Mouse (Mus musculus): ENCODE data around the gene Otoa. TPM values are rescaled to one million over a fixed set of nuclear protein-coding genes. Genes with fewer than 3 reads are reported as not detected.

Otoa gene
- total RNA-seq (2021) = 1 to 10 TPM in 1 of 2 experiments, under 1 TPM in 1; 0.47 to 2.4 TPM

DNA sequence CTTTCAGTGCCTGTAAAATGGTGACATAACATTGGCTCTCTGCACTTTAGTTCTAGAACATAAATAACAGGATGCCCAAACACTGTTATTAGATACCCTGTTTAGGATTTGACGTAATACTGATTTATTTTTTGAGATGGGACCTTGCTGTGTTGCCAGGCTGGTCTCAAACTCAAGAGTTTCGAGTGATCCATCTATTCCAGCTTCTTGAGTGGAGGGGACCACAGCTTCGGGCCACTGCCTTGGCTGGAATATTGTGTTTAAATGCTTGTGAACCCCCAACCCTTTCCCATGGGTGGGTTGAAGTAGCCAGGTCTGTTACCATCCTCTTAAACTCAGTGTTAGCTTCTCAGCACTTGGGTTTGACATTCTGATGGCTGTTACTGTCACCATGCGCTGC is at the start of gene Otoa:
Gene Otoa, plus strand, starts transcription at position 301 of the 400 bp plus-strand sequence.
- DNase-seq (ENCODE audit: extremely low spot score in 1 of 2, low spot score in 1 of 2) = no peak

GRCm38 (mm10) chr7:121033856-121034652 is 47.4 kb upstream of the Otoa start, which contains the start of gene Mettl9:
Gene Mettl9, plus strand, starts transcription at chr7:121034445.
- peak; percentile 88 to 93 for DNase-seq (ENCODE audit: extremely low spot score in 1 of 2, low spot score in 1 of 2)

DNA sequence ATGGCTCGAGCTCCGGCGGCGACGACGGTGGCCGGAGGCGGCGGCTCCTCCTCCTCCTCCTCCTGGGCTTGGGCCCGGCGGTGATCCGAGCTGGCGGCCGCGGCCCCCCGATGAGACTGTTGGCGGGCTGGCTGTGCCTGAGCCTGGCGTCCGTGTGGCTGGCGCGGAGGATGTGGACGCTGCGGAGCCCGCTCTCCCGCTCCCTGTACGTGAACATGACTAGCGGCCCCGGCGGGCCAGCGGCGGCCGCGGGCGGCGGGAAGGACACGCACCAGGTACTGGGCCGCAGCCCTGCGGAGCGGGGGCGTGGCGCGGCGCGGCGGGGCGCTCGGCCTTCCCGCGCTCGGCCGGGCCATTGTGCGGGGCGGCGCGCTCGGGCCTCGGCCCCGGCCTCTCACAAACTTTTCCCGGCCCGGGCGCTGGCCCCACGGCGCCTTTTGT is 46.7 kb upstream of the Otoa start:
- DNase-seq (ENCODE audit: extremely low spot score in 1 of 2, low spot score in 1 of 2) = no peak

GRCm38 (mm10) chr7:121035161-121035721 is 46.2 kb upstream of the Otoa start:
- DNase-seq (ENCODE audit: extremely low spot score in 1 of 2, low spot score in 1 of 2) = peak in 1 of 2 experiments; percentile 15

- no peak for DNase-seq (ENCODE audit: extremely low spot score in 1 of 2, low spot score in 1 of 2)
Measured at GRCm38 (mm10) chr7:121040595-121040994, 40.9 kb upstream of the Otoa start.

DNA sequence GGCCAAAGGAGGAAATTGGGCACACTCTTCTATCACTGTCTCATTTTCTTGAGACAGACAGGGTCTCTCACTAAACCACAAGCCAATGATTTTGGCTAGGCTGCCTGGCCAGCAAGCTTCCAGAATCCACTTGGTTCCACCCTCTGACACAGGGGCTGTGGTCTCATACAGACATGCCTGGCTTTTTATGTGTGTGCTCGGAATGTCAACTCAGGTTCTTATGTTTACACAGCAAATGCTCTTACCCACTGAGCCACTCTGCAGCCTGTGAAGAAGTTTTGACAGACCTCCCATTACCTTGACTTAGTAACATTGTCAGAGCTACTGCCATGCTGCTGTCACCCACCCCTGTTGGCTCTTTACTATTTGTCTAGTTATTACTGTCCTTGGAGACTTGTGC is 39.5 kb upstream of the Otoa start:
- DNase-seq (ENCODE audit: extremely low spot score in 1 of 2, low spot score in 1 of 2) = no peak

GRCm38 (mm10) chr7:121043004-121043403 is 38.4 kb upstream of the Otoa start:
- no peak for DNase-seq (ENCODE audit: extremely low spot score in 1 of 2, low spot score in 1 of 2)

DNA sequence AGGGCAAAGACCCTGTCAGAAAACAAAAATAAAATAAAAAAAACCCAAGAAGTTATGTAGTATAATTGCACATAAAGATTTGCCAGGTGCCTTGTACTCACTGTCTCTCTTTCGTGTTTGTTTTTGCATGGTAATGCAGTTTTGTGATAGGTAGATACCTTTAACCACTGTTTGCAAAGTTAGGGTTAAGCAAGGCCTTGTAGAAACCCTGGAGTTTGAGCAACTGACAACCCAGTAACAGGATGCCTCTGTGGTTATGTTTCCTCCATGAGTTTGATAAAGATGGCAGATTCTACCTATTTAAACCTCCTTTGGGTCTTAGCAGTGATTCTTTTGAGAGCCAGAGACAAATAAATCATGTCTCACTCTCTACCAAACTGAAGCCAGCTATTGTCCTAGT is 37.9 kb upstream of the Otoa start:
- no peak for DNase-seq (ENCODE audit: extremely low spot score in 1 of 2, low spot score in 1 of 2)

GRCm38 (mm10) chr7:121044251-121044650 is 37.2 kb upstream of the Otoa start:
- no peak for DNase-seq (ENCODE audit: extremely low spot score in 1 of 2, low spot score in 1 of 2)

GRCm38 (mm10) chr7:121045671-121046453 is 35.6 kb upstream of the Otoa start:
- DNase-seq (ENCODE audit: extremely low spot score in 1 of 2, low spot score in 1 of 2) = no peak

DNA sequence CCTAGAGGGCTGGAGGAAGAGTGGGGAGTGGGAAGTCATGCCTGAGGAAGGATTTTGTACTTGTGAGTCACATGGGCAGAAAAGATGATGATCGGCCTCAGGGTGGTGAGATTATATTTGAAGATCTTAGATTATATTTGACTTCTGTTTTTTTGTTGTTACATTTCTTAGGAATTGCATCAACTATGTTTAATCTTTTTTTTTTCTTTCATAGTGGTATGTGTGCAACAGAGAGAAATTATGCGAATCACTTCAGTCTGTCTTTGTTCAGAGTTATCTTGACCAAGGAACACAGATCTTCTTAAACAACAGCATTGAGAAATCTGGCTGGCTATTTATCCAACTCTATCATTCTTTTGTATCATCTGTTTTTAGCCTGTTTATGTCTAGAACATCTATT is 33.8 kb upstream of the Otoa start:
- no peak for DNase-seq (ENCODE audit: extremely low spot score in 1 of 2, low spot score in 1 of 2)

GRCm38 (mm10) chr7:121053071-121053470 is 28.4 kb upstream of the Otoa start:
- no peak for DNase-seq (ENCODE audit: extremely low spot score in 1 of 2, low spot score in 1 of 2)

DNA sequence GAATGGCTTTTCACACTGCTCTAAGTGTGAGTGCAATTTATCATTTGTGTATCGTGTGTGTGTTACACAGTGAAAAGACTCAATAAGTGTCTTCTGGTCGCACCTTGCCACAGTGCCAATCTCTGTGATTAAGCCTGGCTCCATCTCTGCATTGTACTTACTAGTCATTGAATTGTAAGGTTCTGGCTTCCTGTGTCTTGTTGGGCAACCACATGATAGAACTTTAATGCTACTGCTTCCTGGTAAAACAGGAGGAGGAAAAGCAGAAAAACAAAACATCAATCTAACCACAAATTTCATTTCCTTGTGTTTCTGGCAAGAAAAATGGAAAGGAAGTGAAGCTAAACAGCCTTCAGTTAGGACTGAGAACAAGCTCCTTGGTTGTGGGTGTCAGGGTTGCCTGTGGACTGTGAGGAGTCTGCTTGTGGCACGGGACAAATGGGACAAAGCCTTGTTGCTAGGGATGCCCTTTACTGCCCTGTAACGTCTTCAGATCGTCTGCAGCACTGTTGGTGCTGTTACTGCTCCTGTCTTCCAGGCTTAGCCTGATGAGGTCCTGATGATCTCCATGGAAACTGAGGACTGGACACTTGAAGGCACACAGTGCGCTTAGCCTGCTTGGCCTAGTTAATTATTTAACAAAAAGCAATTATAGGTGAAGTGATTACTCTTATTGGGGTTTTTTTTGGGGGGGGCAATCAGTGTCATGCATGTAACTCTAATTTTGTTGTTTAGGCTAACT is 21.8 kb upstream of the Otoa start:
- DNase-seq (ENCODE audit: extremely low spot score in 1 of 2, low spot score in 1 of 2) = no peak

- no peak for DNase-seq (ENCODE audit: extremely low spot score in 1 of 2, low spot score in 1 of 2)
Measured at GRCm38 (mm10) chr7:121064309-121064708, 17.1 kb upstream of the Otoa start.

- no peak for DNase-seq (ENCODE audit: extremely low spot score in 1 of 2, low spot score in 1 of 2)
Measured at GRCm38 (mm10) chr7:121071276-121071675, 10.2 kb upstream of the Otoa start.

DNA sequence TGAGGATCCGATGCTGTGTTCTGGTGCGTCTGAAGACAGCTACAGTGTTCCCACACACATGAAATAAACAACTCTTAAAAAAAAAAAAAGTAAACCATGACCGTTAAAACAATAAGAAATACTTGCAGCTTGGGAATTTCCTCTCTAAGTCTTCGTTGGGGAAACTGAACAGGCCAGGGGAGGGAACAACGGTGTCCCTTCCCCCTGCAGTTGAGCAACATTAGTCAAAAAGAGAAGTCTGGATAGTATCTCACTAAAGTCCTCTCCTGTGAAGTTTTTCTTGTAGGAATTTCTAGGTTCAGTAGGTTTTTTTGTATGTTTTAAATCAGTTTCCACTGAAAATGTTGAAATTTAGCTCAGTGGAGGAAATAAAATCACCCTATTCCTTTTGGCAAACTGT is 8.9 kb upstream of the Otoa start:
- no peak for DNase-seq (ENCODE audit: extremely low spot score in 1 of 2, low spot score in 1 of 2)

DNA sequence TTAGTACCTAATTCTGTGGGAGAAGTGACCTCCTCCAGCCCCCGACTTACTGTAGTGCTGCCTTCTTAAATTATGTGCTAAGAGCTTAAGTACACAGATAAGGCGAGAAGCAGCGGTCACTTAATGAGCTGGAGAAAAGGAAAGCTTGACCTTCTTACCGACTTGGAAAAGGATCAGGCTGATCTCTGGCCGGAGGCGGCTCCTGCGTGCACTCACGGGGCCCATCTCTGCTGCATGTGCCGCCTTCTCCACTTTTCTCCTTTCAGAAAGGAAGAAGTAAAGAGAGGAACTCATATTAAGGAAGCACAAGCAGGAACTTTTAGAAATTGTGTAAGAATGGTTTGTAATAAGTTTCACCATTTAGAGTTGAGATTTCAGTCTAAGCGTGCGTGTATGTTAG is 7.2 kb upstream of the Otoa start, which contains the start of gene Igsf6:
Gene Igsf6, minus strand, starts transcription at position 292 of the 400 bp plus-strand sequence.
- no peak for DNase-seq (ENCODE audit: extremely low spot score in 1 of 2, low spot score in 1 of 2)

DNA sequence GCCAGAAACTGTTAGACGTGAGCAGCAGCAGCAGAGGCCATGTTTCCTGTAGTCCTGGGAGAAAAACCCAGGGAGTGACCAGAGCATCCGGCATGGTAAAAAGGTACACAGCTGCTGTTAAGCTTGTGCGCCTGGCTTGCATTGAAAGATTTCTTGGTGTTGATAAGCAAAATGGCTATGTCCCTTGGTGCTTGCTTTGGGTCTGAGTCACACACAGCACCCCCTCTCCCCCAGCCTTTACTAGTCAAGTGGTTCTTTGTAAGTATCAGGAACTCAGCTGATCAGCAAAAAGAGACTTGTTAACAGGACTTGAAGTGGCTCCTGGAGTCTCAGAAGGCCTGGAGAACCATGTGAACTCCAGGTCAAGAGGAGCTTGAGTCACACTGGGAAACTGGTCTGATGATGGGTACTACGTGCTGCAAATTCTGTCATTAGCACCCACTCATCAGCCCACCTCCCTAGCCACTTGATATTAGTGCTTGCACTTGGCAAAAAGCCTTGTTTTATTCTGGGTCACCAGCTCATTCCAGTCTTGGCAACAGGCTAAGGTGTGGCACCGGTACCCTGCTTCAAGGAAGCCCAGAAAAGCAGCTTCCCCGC is 6.5 kb upstream of the Otoa start:
- DNase-seq (ENCODE audit: extremely low spot score in 1 of 2, low spot score in 1 of 2) = no peak

DNA sequence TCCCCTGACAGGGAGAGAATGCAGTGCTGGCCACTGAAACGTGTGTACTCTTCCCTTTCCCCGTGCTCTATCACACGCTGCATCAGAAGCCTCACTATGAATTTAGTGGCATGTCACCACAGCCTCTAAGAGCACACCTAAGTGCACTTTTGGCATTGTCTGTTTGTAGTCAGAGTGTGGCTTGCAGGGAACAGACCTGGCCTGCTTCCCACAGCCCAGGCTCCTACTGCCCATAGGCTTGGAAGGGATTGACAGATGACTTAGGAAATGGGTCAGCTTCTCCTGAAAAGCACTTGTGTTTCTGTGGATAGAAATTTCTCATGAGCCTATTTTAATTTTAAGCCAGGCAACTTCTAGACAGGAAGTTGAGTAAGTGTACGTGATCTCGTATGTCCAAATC is 6.0 kb upstream of the Otoa start:
- no peak for DNase-seq (ENCODE audit: extremely low spot score in 1 of 2, low spot score in 1 of 2)

DNA sequence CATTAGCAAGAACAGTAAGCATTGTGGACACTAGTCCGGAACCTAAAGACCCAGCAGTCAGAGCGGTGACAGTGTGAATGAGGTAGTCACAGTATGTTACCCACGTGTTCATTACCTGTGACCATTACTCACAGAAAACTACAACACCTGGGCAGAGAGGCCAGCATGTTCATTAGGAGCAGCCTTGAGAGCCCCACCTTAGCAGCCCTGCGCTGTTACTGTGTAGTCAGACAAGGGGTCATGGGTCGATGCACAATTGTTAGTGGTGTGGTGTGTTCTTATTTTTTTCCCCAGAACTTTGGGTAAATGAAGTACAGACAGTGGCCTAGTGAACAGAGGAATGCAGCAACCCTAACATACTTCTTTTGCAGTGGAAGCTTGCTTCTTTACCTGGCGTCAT is 4.1 kb upstream of the Otoa start:
- no peak for DNase-seq (ENCODE audit: extremely low spot score in 1 of 2, low spot score in 1 of 2)

Data from layer of hippocampus, postnatal 25 days (tissue).